In the genomic region with DNA sequence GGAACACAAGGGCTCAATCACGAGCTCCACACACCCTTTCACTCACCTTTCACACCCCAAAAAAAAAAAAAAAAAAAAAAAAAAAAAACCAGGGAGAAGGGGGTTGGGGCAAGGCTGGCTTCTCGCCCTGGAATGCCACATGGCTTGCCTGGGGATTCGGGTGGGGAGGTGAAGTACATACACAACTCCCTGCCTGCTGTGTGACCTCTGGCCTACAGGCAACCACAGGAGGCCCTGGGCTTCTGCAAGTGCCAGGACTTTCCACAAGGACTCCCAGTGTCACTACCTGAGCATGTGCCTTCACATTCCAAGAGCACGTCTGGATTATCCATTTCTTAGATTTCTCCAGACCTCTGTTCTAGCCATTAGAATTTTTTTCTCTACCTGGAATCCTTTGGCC, we compare ENCODE assay signal across 15 mouse cellular contexts. TPM values are rescaled to one million over a fixed set of nuclear protein-coding genes. Genes with fewer than 3 reads are reported as not detected.
DNase-seq lines count a peak whose midpoint lies in the region; ATAC-seq and TF ChIP-seq lines count a peak whose summit lies in the region.
"Had no signal": no experiment of that assay in that cellular context is flagged by ENCODE, and none has a peak within 500 bp of the region (broad histone marks: within the 10 kb centered on the region; RNA-seq: fewer than 3 reads in every experiment).

No protein-coding gene starts in this region.

- H3K4me2 ChIP-seq in heart, postnatal 0 days (ENCODE audit: low read depth, low read length) = no peak overlapping the region
- no peak overlapping the region for H3K4me2 ChIP-seq in heart, embryonic 12.5 days
- H3K4me2 ChIP-seq in hindbrain, embryonic 14.5 days (replicated peaks) = no peak overlapping the region
- H3K4me2 ChIP-seq: limb, embryonic 15.5 days; lung, embryonic 15.5 days; midbrain, embryonic 12.5 days; stomach, embryonic 15.5 days had no signal

- no peak overlapping the region for H3K9ac ChIP-seq in heart, postnatal 0 days (replicated peaks; ENCODE audit: low read depth, low read length)
- H3K9ac ChIP-seq in heart, embryonic 12.5 days = no peak overlapping the region
- H3K9ac ChIP-seq in hindbrain, embryonic 14.5 days = no peak overlapping the region
- H3K9ac ChIP-seq: limb, embryonic 15.5 days; lung, embryonic 15.5 days; midbrain, embryonic 12.5 days; stomach, embryonic 15.5 days had no signal

- CTCF ChIA-PET in Patski (lab: Charles Lee) = no interaction called here

- H3K27ac ChIP-seq in heart, postnatal 0 days (ENCODE audit: low read depth) = no peak overlapping the region
- no peak overlapping the region for H3K27ac ChIP-seq in heart, embryonic 12.5 days (ENCODE audit: poor library complexity, severe bottlenecking)
- H3K27ac ChIP-seq in hindbrain, embryonic 14.5 days = no peak overlapping the region
- H3K27ac ChIP-seq: hindbrain, postnatal 0 days; limb, embryonic 15.5 days; lung, embryonic 15.5 days; midbrain, embryonic 12.5 days; stomach, embryonic 15.5 days had no signal

- no peak overlapping the region for H3K4me3 ChIP-seq in heart, postnatal 0 days (ENCODE audit: low read depth, low read length)
- H3K4me3 ChIP-seq in heart, embryonic 12.5 days = no peak overlapping the region
- H3K4me3 ChIP-seq in hindbrain, embryonic 14.5 days (replicated peaks; ENCODE audit: low read length) = no peak overlapping the region
- H3K4me3 ChIP-seq: limb, embryonic 15.5 days; lung, embryonic 15.5 days; midbrain, embryonic 12.5 days; stomach, embryonic 15.5 days had no signal

- no peak for TF ChIP-seq EP300 in heart, postnatal 0 days (IDR thresholded peaks at IDR 0.05; ENCODE audit: low read depth)

- H3K27me3 ChIP-seq in heart, postnatal 0 days (ENCODE audit: control insufficient read depth, insufficient read depth, low read length) = no peaks in the 10 kb centered on the region
- H3K27me3 ChIP-seq in heart, embryonic 12.5 days (replicated peaks) = peaks cover 4% of the 10 kb centered on the region
- H3K27me3 ChIP-seq in Patski = peaks cover under 1% of the 10 kb centered on the region
- H3K27me3 ChIP-seq in hindbrain, embryonic 14.5 days (ENCODE audit: control insufficient read depth, insufficient read depth, low read length) = peaks cover 4% of the 10 kb centered on the region; the same call in 1 of the 2 replicates

- no peaks in the 10 kb centered on the region; the same call in 1 of the 2 replicates for H3K4me1 ChIP-seq in heart, postnatal 0 days (ENCODE audit: control insufficient read depth, insufficient read depth)
- H3K4me1 ChIP-seq in heart, embryonic 12.5 days (replicated peaks) = peaks cover 36% of the 10 kb centered on the region
- no peaks in the 10 kb centered on the region for H3K4me1 ChIP-seq in hindbrain, embryonic 14.5 days (replicated peaks; ENCODE audit: control insufficient read depth, insufficient read depth, low read length)
- H3K4me1 ChIP-seq: lung, embryonic 15.5 days; midbrain, embryonic 12.5 days; stomach, embryonic 15.5 days had no signal

- WGBS in heart, postnatal 0 days = 42% methylated on average over 4 of the region's 4 CpGs
- 34% methylated on average over 4 of the region's 4 CpGs for WGBS in heart, embryonic 12.5 days
- WGBS in hindbrain, embryonic 14.5 days = 48% methylated on average over 4 of the region's 4 CpGs

- no peak for TF ChIP-seq CTCF in heart, postnatal 0 days (IDR thresholded peaks at IDR 0.05; ENCODE audit: low read depth)
- no peak for TF ChIP-seq CTCF in Patski (IDR thresholded peaks at IDR 0.05)

- intact Hi-C loops in left cerebral cortex, postnatal 14 days (cut with DNase I) = no loop called here

- in situ Hi-C loops in Patski (cut with MboI; ENCODE audit: low pct_unique_long_range_greater_than_20kb) = no loop called here

- no peaks in the 10 kb centered on the region for H3K36me3 ChIP-seq in heart, postnatal 0 days (replicated peaks; ENCODE audit: control insufficient read depth, insufficient read depth, low read length)
- no peaks in the 10 kb centered on the region for H3K36me3 ChIP-seq in heart, embryonic 12.5 days
- H3K36me3 ChIP-seq in hindbrain, embryonic 14.5 days (replicated peaks; ENCODE audit: control insufficient read depth, insufficient read depth) = no peaks in the 10 kb centered on the region
- H3K36me3 ChIP-seq: limb, embryonic 15.5 days; lung, embryonic 15.5 days; midbrain, embryonic 12.5 days; stomach, embryonic 15.5 days had no signal

- H3K9me3 ChIP-seq in heart, postnatal 0 days (replicated peaks; ENCODE audit: control insufficient read depth, low read length) = no peaks in the 10 kb centered on the region
- H3K9me3 ChIP-seq in heart, embryonic 12.5 days (replicated peaks) = no peaks in the 10 kb centered on the region
- no peaks in the 10 kb centered on the region for H3K9me3 ChIP-seq in hindbrain, embryonic 14.5 days (ENCODE audit: control insufficient read depth, low read length)
- H3K9me3 ChIP-seq: limb, embryonic 15.5 days; lung, embryonic 15.5 days; midbrain, embryonic 12.5 days; stomach, embryonic 15.5 days had no signal

- POLR2A ChIA-PET in Patski (lab: Charles Lee) = no interaction called here

- no peak for DNase-seq in heart, postnatal 0 days (ENCODE audit: low spot score)
- DNase-seq in 3T3-L1 (ENCODE audit: low read depth, low spot score) (peak; percentile 72), Patski (ENCODE audit: low read depth, low spot score) (peak; percentile 28)
- DNase-seq in kidney, postnatal 25 days = peak; percentile 56 to 86
- no peak for DNase-seq in left cerebral cortex, postnatal 14 days (ENCODE audit: low spot score in 2 of 2)
- DNase-seq in layer of hippocampus, postnatal 10 days (ENCODE audit: low spot score in 2 of 2) = no peak
- no peak for DNase-seq in hindbrain, embryonic 14.5 days (ENCODE audit: low spot score)
- DNase-seq: thymus, postnatal 14 days had no signal

- ATAC-seq in heart, postnatal 0 days (ENCODE audit: insufficient read depth, low read depth) = 0 out of 2 replicates have a peak, but pooled peaks have one; percentile 30
- ATAC-seq in heart, embryonic 12.5 days (ENCODE audit: insufficient number of reproducible peaks, low FRiP score) = no peak
- ATAC-seq in Patski = peak; percentile 85
- no peak for ATAC-seq in hindbrain, embryonic 14.5 days (ENCODE audit: low FRiP score)
- ATAC-seq: activated CD4-positive, CD25-positive, alpha-beta regulatory T cell, adult 4 months; hindbrain, postnatal 0 days had no signal

RNA-seq across cellular contexts. Expression of a gene that starts 40.2 kb away (rescaled TPM):
- total RNA-seq in heart, postnatal 0 days (2014; rRNA removed; ENCODE audit: low replicate concordance) = 4.4 and 18.7 TPM in 2 replicates
- 2.7 and 2.9 TPM in 2 replicates for polyA plus RNA-seq in heart, postnatal 0 days (2015; fragmentation: Nextera tagmentation; extraction: Ambion mirVana)
- polyA plus RNA-seq in heart, embryonic 12.5 days (2016; fragmentation: Nextera tagmentation; extraction: Ambion mirVana) = 23.6 and 25.5 TPM in 2 replicates
- polyA plus RNA-seq in Patski (2021) = 1.9 TPM
- 10 to 100 TPM; 26.7 to 29.3 TPM for total RNA-seq in left cerebral cortex, postnatal 14 days (2021)
- total RNA-seq in layer of hippocampus, postnatal 10 days (2021) = 10 to 100 TPM; 21.5 to 21.9 TPM
- 7.0 and 7.2 TPM in 2 replicates for polyA plus RNA-seq in hindbrain, embryonic 14.5 days (2014; fragmentation: Nextera tagmentation; extraction: Ambion mirVana)

Comparison
In these comparisons a context has a peak if more than half of its experiments do, and no peak if none do; other contexts are left out.
1. ATAC-seq: peak in heart, postnatal 0 days (single experiment) and Patski (single experiment); none in heart, embryonic 12.5 days (single experiment) and hindbrain, embryonic 14.5 days (single experiment).
2. DNase-seq: peak in 3T3-L1 (single experiment), Patski (single experiment) and kidney, postnatal 25 days (2 of 2); none in heart, postnatal 0 days (single experiment), left cerebral cortex, postnatal 14 days (0 of 2), layer of hippocampus, postnatal 10 days (0 of 2) and hindbrain, embryonic 14.5 days (single experiment).